Mouse (Mus musculus) c-Kit-positive CD71-positive TER-119-negative erythroid progenitor cells, embryonic 14.5 days (primary cell): ENCODE data around the gene Fyn.

Experiments used
- DNase-seq: peaks from one replicate; pipeline ENCODE4 v3.0.0-alpha.2; 2013; ENCODE audit warnings: low read depth

Fyn gene

GRCm38 (mm10) chr10:39536258-39536657, 167.6 kb downstream of the Fyn start:
- DNase-seq, result no peak

GRCm38 (mm10) chr10:39540012-39540647, 171.5 kb downstream of the Fyn start:
- DNase-seq, result no peak

DNA sequence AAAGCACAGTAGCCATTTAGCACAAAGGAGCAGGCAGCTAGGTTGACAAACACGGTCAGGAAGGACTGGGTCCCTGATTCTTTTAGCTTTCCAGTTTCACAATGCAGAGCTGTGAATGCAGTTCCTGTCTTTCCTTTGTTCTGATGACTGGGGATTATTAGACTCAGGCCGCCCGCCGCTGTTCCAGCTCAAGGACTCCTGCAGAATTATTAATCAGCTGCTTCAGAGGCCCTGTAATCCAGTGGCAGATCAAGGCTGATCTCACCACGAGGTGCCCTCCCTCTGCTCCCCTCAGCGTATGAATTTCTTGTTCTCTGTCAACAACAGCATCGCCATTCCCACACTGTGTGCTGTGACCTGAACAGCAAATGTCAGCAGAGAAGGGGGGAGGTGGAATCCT, 172.3 kb downstream of the Fyn start:
- no peak for DNase-seq

GRCm38 (mm10) chr10:39541451-39541874, 172.8 kb downstream of the Fyn start:
- DNase-seq, result no peak

- DNase-seq, result no peak
These were observed 173.4 kb downstream of the Fyn start for GRCm38 (mm10) chr10:39541951-39542521.

- DNase-seq, result no peak
These were observed 174.0 kb downstream of the Fyn start for GRCm38 (mm10) chr10:39542535-39543257.

DNA sequence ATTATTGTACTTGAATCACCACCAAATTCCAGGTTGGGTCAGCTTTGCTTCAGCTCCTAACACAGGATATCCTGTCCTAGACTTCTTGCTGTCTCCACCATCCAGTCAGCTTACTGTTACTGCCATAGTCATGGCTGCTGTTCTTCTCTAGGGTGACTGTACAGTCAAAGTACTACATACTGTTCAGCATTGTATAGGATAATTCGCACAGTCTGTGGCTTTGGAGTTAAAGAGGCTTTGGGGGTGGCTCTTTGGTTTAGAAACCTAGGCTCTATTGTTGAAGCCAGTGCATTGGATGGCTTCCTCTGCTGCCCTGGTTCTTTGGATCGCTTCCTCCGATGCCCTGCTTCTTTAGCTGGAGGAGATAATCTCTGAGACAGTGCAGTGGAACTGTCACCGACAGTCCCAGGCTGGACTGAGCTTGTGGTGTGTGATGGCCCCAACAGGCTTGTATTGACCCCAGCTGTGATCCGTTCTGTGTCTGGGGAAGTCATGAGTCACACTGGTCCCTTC, 174.7 kb downstream of the Fyn start:
- DNase-seq, result no peak

GRCm38 (mm10) chr10:39547369-39548074, 178.9 kb downstream of the Fyn start:
- DNase-seq, result no peak

- DNase-seq, result no peak
These were observed 182.1 kb downstream of the Fyn start for GRCm38 (mm10) chr10:39550791-39551190.

GRCm38 (mm10) chr10:39551637-39552185, 183.1 kb downstream of the Fyn start:
- no peak for DNase-seq

DNA sequence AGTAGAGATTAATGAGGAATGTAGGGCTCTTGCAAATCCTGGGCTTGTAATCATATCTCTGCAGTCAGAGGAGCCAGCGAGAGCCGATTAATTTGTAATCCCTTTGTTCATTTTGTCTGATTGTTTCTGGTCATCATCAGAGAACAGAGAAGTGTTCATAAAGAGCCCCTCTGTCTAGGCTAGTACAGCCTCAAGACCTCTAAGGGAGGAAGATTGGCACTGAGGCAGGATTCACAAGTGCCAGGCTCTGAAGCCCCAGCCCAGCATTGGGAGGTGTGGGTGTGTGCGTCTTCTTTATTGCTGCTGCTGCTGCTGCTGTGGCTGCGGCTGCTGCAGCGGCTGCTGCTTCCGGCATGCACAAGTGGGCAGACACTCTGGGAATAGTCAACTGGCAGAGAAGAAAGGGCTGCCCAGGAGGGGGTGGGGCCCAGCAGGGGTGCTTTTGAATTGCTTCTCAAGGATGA, 183.7 kb downstream of the Fyn start:
- no peak for DNase-seq

- no peak for DNase-seq
These were observed 184.2 kb downstream of the Fyn start for GRCm38 (mm10) chr10:39552903-39553302.

GRCm38 (mm10) chr10:39555289-39555715, 186.6 kb downstream of the Fyn start:
- DNase-seq, result no peak

- no peak for DNase-seq
These were observed 187.1 kb downstream of the Fyn start for GRCm38 (mm10) chr10:39555740-39556139.

- DNase-seq, result no peak
These were observed 188.7 kb downstream of the Fyn start for GRCm38 (mm10) chr10:39557360-39557759.

GRCm38 (mm10) chr10:39557851-39558250, 189.2 kb downstream of the Fyn start:
- DNase-seq, result no peak

- no peak for DNase-seq
These were observed 189.9 kb downstream of the Fyn start for GRCm38 (mm10) chr10:39558492-39559005.

DNA sequence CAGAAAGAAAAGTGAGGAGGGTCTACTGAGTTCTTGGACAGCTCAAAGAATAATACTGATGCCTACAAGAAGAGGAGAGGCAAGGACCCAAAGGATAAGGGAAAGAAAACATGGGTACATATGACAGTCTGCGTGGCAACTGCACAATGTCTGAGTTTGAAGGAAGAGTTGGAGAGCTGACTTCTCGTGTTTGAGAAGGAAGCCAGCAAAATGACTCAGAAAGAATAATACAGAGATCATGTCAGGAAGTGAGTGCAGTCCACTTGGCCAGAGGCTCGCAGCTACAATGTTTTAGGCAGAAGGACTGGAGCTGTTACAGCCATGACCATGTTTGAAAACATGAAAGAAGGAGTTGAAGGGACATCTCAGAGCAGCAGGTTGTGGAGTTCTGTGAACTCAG, 190.7 kb downstream of the Fyn start:
- DNase-seq, result no peak

GRCm38 (mm10) chr10:39562383-39562782, 193.7 kb downstream of the Fyn start:
- no peak for DNase-seq

GRCm38 (mm10) chr10:39563552-39564223, 195.0 kb downstream of the Fyn start:
- DNase-seq, result no peak

- no peak for DNase-seq
These were observed 198.2 kb downstream of the Fyn start for GRCm38 (mm10) chr10:39566901-39567300.
